Mouse (Mus musculus): ENCODE data around the gene Cisd2. TPM values are rescaled to one million over a fixed set of nuclear protein-coding genes. Genes with fewer than 3 reads are reported as not detected.
A peak's percentile ranks its signal among the peaks of the same experiment; 100 is the strongest.

Cisd2 gene
- total RNA-seq, 2 experiments from 2014 or later: 37.5 to 38.5 TPM

- no peak for DNase-seq (ENCODE audit: low spot score in 2 of 2)
- intact Hi-C loops (cut with DNase I): no loop called here
Measured at GRCm38 (mm10) chr3:135417799-135418198, 5.9 kb downstream of the Cisd2 start.

GRCm38 (mm10) chr3:135417245-135417644 lies 6.5 kb downstream of the Cisd2 start:
- DNase-seq (ENCODE audit: low spot score in 2 of 2): no peak
- intact Hi-C loops (cut with DNase I): no loop called here

- intact Hi-C loops (cut with DNase I): no loop called here
- no peak for DNase-seq (ENCODE audit: low spot score in 2 of 2)
Measured at GRCm38 (mm10) chr3:135411824-135412223, 11.9 kb downstream of the Cisd2 start.

DNA sequence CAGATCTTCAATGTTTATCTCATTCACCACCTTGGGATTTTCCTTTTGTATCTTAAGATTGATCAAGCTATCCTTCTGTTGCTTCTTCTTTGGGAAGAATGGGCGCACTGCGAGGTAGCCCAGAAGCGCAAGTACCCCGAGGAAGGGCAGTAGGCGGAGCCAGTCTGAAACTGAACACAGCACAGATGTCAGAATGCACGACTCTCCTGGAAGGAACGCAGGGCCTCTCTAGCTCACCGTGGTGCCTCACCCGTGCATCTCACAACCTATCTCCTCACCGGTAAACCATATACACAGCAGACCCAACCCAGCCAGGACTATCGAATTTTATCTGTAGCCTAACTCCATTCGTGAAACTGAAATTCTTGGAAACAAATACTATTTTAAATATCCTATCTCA lies 12.7 kb downstream of the Cisd2 start:
- DNase-seq (ENCODE audit: low spot score in 2 of 2): no peak
- intact Hi-C loops (cut with DNase I): no loop called here

DNA sequence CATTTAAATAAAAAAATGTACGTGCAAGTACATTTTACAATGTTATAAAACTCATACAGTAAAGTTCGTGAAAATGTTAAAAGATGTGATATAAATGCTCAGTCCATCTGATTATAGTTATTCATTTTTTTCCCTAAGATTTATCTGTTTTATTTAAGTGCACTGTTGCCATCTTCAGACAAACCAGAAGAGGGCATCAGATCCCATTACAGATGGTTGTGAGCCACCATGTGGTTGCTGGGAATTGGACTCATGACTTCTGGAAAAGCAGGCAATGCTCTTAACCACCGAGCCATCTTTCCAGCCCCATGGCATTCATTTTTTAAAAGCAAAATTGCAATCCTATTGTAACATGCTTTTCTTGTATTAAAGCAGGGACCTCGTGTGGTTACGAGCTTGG lies 14.5 kb downstream of the Cisd2 start:
- DNase-seq (ENCODE audit: low spot score in 2 of 2): no peak
- intact Hi-C loops (cut with DNase I): no loop called here

DNA sequence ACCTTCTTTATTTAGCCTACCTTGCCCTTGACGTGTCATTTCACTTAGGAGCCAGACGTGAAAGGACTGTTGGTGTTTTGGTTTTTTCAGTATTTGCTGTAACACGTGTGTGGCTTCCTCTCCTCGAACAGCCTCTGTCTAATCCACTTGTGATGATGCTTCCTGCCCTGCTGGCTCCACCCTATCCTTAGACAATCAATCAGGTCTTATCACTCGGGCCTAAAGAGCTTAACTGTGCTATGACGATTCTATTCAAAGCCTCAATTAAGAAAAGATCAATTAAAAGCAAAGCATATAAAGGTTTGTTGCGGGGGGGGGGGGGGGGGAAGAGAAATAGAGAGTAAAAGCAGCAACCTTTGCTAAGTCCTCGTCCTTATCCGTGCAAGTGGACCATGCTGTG lies 16.4 kb downstream of the Cisd2 start:
- intact Hi-C loops (cut with DNase I): no loop called here
- no peak for DNase-seq (ENCODE audit: low spot score in 2 of 2)

- intact Hi-C loops (cut with DNase I): loop anchor here (5.0 kb wide), 4 partner anchors 103 to 328 kb away; no protein-coding TSS in a partner anchor
- no peak for DNase-seq (ENCODE audit: low spot score in 2 of 2)
Measured at GRCm38 (mm10) chr3:135404599-135404998, 19.1 kb downstream of the Cisd2 start.

DNA sequence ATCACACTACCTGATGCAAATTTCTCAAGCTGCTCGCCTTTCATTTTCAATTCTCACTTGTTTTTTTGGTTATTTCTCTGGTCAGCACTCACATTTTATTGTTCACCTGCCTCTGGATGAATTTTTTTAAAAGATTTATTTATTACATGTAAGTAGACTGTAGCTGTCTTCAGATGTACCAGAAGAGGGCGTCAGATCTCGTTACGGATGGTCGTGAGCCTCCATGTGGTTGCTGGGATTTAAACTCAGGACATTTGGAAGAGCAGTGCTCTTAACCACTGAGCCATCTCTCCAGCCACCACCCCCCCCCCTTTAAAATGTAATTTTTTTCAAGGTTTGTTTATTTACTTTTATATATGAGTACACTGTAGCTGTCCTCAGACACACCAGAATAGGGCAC lies 19.9 kb downstream of the Cisd2 start:
- DNase-seq (ENCODE audit: low spot score in 2 of 2): no peak
- intact Hi-C loops (cut with DNase I): loop anchor here (5.0 kb wide), 4 partner anchors 103 to 328 kb away; no protein-coding TSS in a partner anchor

DNA sequence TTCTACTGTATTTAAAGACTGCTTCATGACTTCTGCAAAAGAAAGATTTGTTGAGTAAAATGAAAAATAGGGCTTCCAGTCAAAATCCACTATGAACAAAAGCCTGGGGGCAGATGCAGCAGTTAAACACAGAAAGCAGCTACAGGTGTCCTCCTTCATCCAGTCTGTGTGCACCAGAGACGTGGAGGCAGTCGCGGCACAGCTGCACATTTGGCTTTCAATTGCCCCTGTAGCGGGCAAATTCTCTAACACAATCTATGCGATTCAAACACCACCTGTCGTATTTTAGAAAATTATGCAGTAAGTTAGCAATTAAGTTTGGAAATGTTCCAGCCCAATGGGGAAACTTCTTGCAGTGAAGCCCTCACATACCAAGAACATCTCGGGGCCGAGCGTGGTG lies 20.5 kb downstream of the Cisd2 start:
- no peak for DNase-seq (ENCODE audit: low spot score in 2 of 2)
- intact Hi-C loops (cut with DNase I): loop anchor here (5.0 kb wide), 4 partner anchors 104 to 329 kb away; no protein-coding TSS in a partner anchor

- intact Hi-C loops (cut with DNase I): loop anchor here (5.0 kb wide), 4 partner anchors 105 to 330 kb away; no protein-coding TSS in a partner anchor
- peak; percentile 73 to 79 for DNase-seq (ENCODE audit: low spot score in 2 of 2)
Measured at GRCm38 (mm10) chr3:135402201-135402658, 21.5 kb downstream of the Cisd2 start.

GRCm38 (mm10) chr3:135397112-135397511 lies 26.6 kb downstream of the Cisd2 start:
- intact Hi-C loops (cut with DNase I): no loop called here
- DNase-seq (ENCODE audit: low spot score in 2 of 2): no peak

- intact Hi-C loops (cut with DNase I): no loop called here
Measured at GRCm38 (mm10) chr3:135396081-135396480, 27.6 kb downstream of the Cisd2 start.

GRCm38 (mm10) chr3:135395085-135395484 lies 28.6 kb downstream of the Cisd2 start:
- DNase-seq (ENCODE audit: low spot score in 2 of 2): no peak
- intact Hi-C loops (cut with DNase I): no loop called here

More at GRCm38 (mm10) chr3:135396081-135396480, 27.6 kb downstream of the Cisd2 start:
- no peak for DNase-seq (ENCODE audit: low spot score in 2 of 2)

- no peak for DNase-seq (ENCODE audit: low spot score in 2 of 2)
- intact Hi-C loops (cut with DNase I): no loop called here
Measured at GRCm38 (mm10) chr3:135393186-135393585, 30.5 kb downstream of the Cisd2 start.

DNA sequence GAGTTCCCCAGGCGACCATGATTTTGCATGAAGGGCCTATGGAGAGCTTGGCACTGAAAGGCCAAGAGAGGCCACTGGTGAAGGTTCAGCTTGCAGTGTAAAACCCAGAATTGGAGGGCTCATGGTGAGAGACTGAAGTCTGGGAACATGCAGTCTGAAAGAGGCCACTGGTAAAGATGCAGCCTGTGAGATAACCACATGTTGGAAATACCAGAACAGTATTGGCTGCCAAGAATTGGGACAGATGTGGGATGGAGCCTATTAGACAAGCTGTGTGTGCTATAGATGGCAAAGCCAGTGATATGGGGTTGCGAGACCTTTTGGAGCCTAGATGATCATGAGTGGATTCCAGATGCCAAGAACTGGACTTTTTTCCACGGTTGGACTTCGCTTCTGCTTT lies 43.9 kb downstream of the Cisd2 start:
- intact Hi-C loops (cut with DNase I): no loop called here
- no peak for DNase-seq (ENCODE audit: low spot score in 2 of 2)

DNA sequence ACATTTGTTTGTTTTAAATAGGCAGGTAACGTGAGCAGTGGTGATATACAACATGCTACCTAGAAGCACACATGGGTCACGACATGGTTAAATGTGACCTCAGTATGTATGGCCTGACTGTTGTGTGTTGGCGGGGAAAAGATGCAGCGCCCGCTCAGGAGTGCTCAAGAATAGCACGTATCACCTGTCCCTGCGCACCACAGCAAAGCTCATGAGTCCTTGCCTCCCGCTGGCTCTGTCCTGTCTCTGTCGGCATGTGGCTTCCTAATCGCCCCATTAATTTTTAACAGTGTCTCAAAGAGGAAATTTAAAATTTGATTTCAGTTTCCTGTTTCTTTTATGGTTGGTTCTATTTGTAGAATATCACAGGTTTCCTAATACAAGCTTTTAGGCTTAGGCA lies 46.3 kb downstream of the Cisd2 start:
- intact Hi-C loops (cut with DNase I): no loop called here
- DNase-seq (ENCODE audit: low spot score in 2 of 2): no peak

- no peak for DNase-seq (ENCODE audit: low spot score in 2 of 2)
- intact Hi-C loops (cut with DNase I): no loop called here
Measured at GRCm38 (mm10) chr3:135375836-135376235, 47.9 kb downstream of the Cisd2 start.

- DNase-seq (ENCODE audit: low spot score in 2 of 2): no peak
- intact Hi-C loops (cut with DNase I): no loop called here
Measured at GRCm38 (mm10) chr3:135357394-135357793, 66.3 kb downstream of the Cisd2 start.
